In the genomic region with DNA sequence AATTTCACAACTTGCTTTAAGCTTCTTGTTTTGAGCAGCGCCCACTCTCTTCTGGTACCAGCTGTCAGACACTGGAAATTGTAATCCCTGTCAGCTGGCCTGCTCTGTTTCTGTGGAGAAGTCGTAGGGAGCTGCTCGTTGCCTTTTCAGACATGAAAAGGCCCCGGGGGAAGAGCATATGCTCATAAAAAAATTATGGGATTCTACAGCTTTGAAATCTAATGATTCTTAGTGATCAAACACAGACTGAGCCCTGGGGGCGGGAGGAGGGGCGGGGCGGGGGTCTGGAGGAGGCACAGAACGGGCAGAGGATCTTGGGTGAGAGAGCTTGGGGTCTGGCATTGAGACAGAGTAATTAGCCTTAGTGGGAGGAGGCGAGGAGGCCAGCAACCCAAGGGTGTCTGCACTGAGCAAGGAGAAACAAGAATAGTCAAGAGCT, we compare ENCODE assay signal across 8 mouse cellular contexts.
DNase-seq lines count a peak whose midpoint lies in the region; ATAC-seq lines count a peak whose summit lies in the region.

No protein-coding gene starts in this region.

- peak; percentile 66 for ATAC-seq in midbrain, embryonic 16.5 days

- H3K27ac ChIP-seq in midbrain, embryonic 16.5 days (ENCODE audit: low read length) = peak overlapping the region; percentile 85

- peak; percentile 30 to 51 for DNase-seq in cerebellum, postnatal 10 days
- no peak for DNase-seq in cerebellum, adult 8-10 months
- peak; percentile 4 for DNase-seq in CD4-positive helper T cell, adult 2 months (ENCODE audit: low read depth, low spot score)
- peak; percentile 31 for DNase-seq in frontal cortex, postnatal 14 days (ENCODE audit: low spot score in 2 of 2)
- DNase-seq in layer of hippocampus, postnatal 36 days = peak; percentile 25 to 29
- no peak for DNase-seq in adrenal gland, postnatal 4 days (ENCODE audit: low spot score in 2 of 2)
- no peak for DNase-seq in spleen, postnatal 36 days (ENCODE audit: low spot score in 2 of 2)

- 13% methylated on average over 9 of the region's 9 CpGs for WGBS in midbrain, embryonic 16.5 days

- peak overlapping the region; percentile 20 for H3K4me3 ChIP-seq in midbrain, embryonic 16.5 days (ENCODE audit: low read depth, low read length)

- H3K27me3 ChIP-seq in midbrain, embryonic 16.5 days (ENCODE audit: control insufficient read depth, insufficient read depth, low read depth, low read length) = peaks cover 51% of the 10 kb centered on the region

- peaks cover 10% of the 10 kb centered on the region for H3K4me1 ChIP-seq in midbrain, embryonic 16.5 days (ENCODE audit: control insufficient read depth, insufficient read depth, low read length)

- H3K4me2 ChIP-seq in midbrain, embryonic 16.5 days (ENCODE audit: low read length) = peak overlapping the region; percentile 80

- H3K9ac ChIP-seq in midbrain, embryonic 16.5 days (ENCODE audit: low read depth, low read length) = 0 out of 2 replicates have a peak overlapping the region, but pooled peaks have one; percentile 25

- H3K36me3 ChIP-seq in midbrain, embryonic 16.5 days (ENCODE audit: control insufficient read depth, insufficient read depth, low read length) = no peaks in the 10 kb centered on the region

- no peaks in the 10 kb centered on the region for H3K9me3 ChIP-seq in midbrain, embryonic 16.5 days (replicated peaks; ENCODE audit: control insufficient read depth, low read length, poor library complexity, severe bottlenecking)

Comparison
In these comparisons a context has a peak if more than half of its experiments do, and no peak if none do; other contexts are left out.
1. DNase-seq: peak in cerebellum, postnatal 10 days (2 of 2), CD4-positive helper T cell, adult 2 months (single experiment), frontal cortex, postnatal 14 days (2 of 2) and layer of hippocampus, postnatal 36 days (2 of 2); none in cerebellum, adult 8-10 months (single experiment), adrenal gland, postnatal 4 days (0 of 2) and spleen, postnatal 36 days (0 of 2).